Mouse (Mus musculus): ENCODE data around the gene Olfr773.

DNA sequence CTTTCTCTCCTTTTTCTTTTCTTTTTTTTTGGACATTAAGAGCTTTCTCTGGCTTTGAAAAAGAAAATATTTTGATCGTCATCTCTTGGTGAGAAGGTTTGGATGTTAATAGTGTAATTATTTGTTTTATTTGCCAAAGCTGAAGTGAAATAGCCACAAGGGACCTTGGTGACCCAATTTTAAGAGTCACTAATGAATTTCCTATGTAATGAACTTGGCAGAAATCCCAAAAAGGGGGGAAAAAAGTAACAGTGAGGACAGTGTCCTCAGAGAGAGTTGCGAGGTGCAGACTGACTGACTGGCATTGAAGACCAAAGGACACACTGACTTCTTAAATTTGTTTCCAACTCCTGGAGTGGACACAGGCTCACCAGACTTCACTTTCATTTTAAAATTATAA, 48.3 kb downstream of the Olfr773 start, which contains the start of gene Olfr770:
- no peak for TF ChIP-seq CTCF (IDR thresholded peaks at IDR 0.05; ENCODE audit: extremely low read depth, insufficient read depth, insufficient read length, insufficient replicate concordance)
- TF ChIP-seq POLR2A (IDR thresholded peaks at IDR 0.05; ENCODE audit: low read depth, low read length), result no peak

Measured in spleen, adult 2 months (tissue).